Mouse (Mus musculus): ENCODE data around the gene Fam166a. TPM values are rescaled to one million over a fixed set of nuclear protein-coding genes. Genes with fewer than 3 reads are reported as not detected.

Gene Fam166a
- total RNA-seq, 2 experiments from 2014 or later = not detected

DNA sequence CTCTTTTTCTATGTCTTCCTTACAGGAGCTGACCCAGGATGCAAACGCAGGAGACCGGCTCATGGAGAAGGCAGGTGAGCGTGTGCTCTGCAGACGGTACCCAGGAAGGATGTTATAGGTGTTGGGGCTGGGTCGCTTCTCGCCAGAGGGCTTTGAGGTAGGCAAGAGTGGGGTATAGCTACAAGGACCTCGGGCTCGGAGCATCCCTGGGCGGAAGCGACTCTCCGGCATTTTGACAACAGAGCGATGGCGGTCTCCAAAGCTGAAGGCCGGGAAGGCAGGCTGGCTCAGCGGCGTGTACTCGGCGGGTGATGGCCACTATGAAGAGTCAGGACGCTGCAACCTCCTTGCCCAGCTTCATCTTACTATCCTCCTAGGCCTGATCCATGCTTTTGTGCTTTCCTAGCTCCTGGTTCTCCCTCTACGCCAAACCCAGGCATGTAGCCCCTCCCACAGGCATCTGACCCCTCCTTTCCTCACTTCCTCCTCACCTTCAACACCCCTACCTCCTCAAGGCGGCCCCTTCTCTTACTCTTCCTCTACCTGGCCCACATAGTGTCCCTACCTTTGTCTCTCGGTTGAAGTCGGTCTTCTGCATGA is 5.2 kb upstream of the Fam166a start:
- intact Hi-C loops (cut with DNase I; ENCODE audit: low total_unique reads) = no loop called here

GRCm38 (mm10) chr2:25214444-25214843 is 4.1 kb upstream of the Fam166a start, which contains the start of gene Stpg3:
Gene Stpg3, minus strand, starts transcription at chr2:25214637.
- intact Hi-C loops (cut with DNase I; ENCODE audit: low total_unique reads) = no loop called here
- DNase-seq = no peak

More for the DNA sequence above, 5.2 kb upstream of the Fam166a start:
- no peak for DNase-seq

DNA sequence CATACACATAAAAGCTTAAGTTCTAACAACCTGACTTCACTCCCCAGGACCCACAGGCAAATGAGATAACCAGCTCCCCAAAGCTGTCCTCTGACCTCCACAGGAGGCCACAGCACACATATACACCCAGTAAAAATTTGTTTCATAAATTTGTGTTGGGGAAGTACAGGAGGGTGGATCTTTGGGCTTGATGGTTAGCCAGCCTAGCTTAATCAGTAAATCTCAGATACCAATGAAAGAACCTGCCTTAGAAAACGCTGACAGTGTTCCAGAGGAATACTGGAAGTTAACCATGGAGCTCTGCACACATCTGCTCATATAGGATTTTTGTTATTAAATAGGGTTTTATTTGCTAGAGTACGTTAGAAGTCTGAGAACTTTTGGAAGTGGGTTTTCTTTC is 879 bp upstream of the Fam166a start:
- intact Hi-C loops (cut with DNase I; ENCODE audit: low total_unique reads) = no loop called here

DNA sequence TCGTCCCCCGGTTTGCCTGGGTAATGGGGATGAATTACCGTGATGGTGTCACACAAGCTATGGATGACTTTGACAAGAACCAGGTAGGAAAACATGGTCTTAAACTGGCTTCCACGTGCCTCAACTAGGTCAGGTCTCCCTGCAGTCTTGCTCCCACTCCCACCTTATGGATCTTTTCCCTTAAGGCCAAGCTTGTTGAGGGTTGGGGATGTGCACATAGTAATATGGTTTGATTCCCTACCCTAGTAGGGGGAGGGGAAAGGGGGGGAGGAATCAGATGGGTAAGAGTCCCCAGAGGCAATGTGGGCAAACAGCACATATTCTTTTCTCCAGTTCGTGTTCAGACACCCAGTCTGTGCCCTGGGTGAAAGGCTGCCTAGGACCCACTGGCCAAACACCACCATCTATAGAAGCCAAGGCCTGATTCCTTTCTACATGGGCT is 2.8 kb downstream of the Fam166a start:
- intact Hi-C loops (cut with DNase I; ENCODE audit: low total_unique reads) = no loop called here

More for the DNA sequence above, 879 bp upstream of the Fam166a start:
- no peak for DNase-seq

DNA sequence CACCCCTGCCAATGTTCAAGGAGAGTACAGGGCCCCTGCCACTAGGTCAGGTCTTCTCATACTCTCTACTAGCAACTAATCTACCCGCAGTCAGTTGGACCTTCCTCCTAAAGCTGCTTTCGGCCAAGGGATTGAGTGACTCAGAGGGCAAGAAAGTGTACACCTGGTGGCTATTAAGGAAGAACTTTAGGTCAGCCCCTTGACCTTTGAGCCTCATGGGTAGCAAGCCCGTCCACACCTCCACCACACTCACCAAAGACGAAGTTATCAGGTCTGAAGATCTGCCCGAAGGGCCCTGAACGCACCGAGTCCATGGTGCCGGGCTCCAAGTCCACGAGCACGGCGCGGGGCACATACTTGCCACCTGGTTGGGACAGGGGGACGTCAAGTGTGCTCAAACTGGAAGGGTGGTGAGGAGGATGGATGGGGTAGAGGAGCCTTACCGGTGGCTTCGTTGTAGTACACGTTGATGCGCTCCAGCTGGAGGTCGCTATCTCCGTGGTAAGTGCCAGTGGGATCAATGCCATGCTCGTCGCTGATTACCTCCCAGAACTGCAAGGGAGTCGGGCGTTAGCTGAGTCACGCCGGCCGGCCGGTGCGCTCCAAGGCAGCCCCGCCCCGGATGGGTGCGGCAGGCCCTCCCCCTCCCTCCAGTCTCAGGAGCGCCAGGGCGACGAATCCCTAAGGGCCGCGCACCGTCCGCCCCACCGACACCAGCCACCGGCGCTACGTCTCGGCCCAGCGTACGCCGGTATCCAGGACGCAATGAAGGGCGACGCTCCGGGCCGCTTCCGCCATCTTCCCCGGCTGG is 5.3 kb downstream of the Fam166a start:
- peak; percentile 84 for DNase-seq
- intact Hi-C loops (cut with DNase I; ENCODE audit: low total_unique reads) = no loop called here

More for the DNA sequence above, 2.8 kb downstream of the Fam166a start:
- DNase-seq = no peak

DNA sequence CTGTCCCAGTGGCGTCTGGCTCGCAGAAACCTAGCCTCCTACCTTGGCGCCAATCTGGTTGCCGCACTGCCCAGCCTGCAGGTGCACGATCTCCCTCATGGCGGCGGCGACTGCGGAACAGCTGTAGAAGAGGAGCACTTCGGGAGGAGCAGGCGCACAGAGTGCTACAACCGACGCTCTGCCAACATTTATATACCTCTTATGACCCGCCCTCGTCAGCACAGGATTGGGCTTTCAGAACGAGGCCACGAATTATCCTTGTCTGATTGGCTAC is 5.9 kb downstream of the Fam166a start, which contains the start of gene Tubb4b:
TSS of gene Tubb4b (minus strand) at position 211 of the 274 bp plus-strand sequence.
- no peak for DNase-seq
- intact Hi-C loops (cut with DNase I; ENCODE audit: low total_unique reads) = no loop called here

GRCm38 (mm10) chr2:25224766-25225752 is 6.5 kb downstream of the Fam166a start:
- intact Hi-C loops (cut with DNase I; ENCODE audit: low total_unique reads) = no loop called here
- peak; percentile 98 for DNase-seq

- intact Hi-C loops (cut with DNase I; ENCODE audit: low total_unique reads) = no loop called here
- no peak for DNase-seq
Observed at GRCm38 (mm10) chr2:25225811-25226379, 7.3 kb downstream of the Fam166a start.

DNA sequence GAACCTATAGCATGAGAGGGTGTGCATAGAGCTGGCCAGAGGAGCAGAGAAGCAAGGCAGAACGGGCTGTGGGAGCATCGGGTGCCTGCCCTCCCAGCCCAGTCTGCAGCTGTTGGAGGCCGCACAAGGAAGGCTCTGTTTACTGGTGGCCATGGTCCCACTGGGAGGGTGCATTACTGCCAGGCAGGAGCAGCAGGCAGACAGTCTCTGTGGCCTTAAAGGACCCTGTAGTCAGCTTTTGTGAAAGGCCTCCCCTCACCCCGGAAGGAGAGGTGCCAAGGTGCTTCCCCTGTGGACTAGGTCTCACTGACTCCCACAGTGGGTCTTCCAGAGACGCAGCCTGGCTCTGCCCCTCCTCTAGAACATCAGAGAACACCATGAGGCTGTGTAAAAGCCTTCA is 8.3 kb downstream of the Fam166a start:
- peak; percentile 79 for DNase-seq
- intact Hi-C loops (cut with DNase I; ENCODE audit: low total_unique reads) = no loop called here

DNA sequence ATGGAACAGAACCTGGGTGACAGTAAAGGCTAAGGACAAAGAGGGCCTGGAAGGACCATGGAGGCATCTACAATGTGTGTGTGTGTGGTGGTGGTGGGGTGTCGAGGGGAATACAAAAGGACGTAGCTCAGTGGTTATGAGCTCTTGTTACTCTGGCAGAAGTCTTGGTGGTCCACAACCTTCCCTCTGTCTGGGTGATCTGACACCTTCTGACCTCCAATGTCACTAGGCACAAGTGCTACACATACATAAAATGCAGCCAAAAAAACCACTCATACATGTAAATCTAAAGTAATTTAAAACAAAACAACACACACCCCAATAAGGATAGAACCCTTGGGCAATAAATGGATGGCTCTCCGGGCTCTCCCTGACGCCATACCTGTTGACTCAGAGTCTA is 8.9 kb downstream of the Fam166a start:
- intact Hi-C loops (cut with DNase I; ENCODE audit: low total_unique reads) = no loop called here
- DNase-seq = no peak

- intact Hi-C loops (cut with DNase I; ENCODE audit: low total_unique reads) = no loop called here
- DNase-seq = peak; percentile 85
Observed at GRCm38 (mm10) chr2:25228431-25228889, 9.9 kb downstream of the Fam166a start.

GRCm38 (mm10) chr2:25228995-25229530 is 10.5 kb downstream of the Fam166a start:
- DNase-seq = no peak
- intact Hi-C loops (cut with DNase I; ENCODE audit: low total_unique reads) = no loop called here

DNA sequence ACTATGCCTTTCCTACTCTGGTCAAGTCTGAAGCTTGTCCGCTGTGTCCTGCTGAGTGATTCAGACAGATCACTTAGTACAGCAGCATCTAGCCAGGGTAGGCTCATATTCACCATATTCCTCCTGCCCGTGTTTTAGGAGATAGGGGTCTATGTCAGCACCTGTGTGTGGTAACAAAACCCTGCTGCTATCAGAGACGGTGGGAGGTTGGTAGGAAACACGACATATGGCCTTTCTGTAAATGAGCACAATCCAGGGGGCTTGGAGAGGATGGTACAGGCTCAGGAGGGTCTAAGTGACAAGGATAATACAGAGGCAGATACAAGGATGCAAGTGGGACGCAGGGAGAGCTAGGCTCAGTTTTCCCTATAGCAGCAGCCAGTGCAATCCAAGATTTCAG is 11.0 kb downstream of the Fam166a start:
- DNase-seq = no peak
- intact Hi-C loops (cut with DNase I; ENCODE audit: low total_unique reads) = no loop called here

DNA sequence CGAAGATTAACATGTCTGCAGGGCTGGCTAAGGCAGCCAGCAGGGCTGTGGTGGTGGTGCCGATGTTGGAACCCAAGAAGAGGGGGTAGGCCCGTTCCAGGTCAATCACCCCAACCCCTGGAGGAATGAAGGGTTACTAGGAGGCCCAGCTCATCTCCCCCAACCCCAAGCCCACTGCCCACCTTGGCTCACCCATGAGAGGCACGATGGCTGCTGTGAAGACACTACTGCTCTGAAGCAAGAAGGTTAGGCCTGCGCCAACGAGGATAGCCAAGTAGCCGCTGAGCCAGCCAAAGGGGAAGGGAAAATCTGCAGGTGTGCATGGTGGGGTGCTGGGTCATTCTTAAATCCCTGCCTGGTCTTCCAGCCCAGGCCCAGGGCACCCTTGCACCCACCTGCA is 12.0 kb downstream of the Fam166a start:
- intact Hi-C loops (cut with DNase I; ENCODE audit: low total_unique reads) = no loop called here
- no peak for DNase-seq

- intact Hi-C loops (cut with DNase I; ENCODE audit: low total_unique reads) = no loop called here
- DNase-seq = no peak
Observed at GRCm38 (mm10) chr2:25231038-25231437, 12.5 kb downstream of the Fam166a start.

DNA sequence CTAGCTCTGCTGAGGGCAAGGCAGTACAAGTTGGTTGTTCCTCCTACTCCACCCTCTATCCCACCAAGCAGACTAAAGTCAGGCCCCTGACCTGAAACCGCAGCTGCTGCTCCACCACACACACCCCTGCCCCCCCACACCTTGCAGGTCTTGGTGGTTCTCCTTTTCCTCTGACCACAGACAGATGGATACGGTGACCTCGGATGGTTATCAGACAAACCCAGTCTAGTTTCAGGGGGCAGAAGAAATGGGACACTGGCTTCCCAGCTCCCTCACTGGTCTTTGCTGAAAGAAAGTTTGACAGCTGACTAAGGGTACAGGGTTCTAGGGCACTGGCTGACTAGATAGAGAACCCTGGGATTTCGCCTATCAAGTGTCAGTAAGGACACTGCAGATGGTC is 14.9 kb downstream of the Fam166a start:
- intact Hi-C loops (cut with DNase I; ENCODE audit: low total_unique reads) = no loop called here
- no peak for DNase-seq

DNA sequence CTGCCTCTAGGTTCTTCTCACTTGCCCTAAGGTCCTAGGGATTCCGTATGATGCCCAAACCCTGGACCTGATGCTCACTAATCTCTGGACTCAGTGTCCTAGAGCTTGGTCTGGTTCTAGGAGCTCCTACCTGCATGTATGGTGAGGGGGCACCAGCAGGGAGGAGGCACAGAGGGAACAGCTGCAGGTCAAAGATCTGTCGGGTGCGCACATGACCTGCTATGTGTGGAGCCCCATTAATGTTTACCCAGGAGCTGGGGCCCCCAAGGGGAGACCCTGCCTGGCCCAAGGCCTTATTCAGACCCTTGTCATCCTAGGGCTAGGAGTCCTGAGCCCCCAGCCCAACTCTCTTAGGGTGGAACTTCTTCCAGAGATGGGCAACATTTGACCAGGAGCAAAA is 15.5 kb downstream of the Fam166a start, which contains the start of gene Slc34a3:
TSS of gene Slc34a3 (minus strand) at position 315 of the 400 bp plus-strand sequence.
- no peak for DNase-seq
- intact Hi-C loops (cut with DNase I; ENCODE audit: low total_unique reads) = no loop called here

DNA sequence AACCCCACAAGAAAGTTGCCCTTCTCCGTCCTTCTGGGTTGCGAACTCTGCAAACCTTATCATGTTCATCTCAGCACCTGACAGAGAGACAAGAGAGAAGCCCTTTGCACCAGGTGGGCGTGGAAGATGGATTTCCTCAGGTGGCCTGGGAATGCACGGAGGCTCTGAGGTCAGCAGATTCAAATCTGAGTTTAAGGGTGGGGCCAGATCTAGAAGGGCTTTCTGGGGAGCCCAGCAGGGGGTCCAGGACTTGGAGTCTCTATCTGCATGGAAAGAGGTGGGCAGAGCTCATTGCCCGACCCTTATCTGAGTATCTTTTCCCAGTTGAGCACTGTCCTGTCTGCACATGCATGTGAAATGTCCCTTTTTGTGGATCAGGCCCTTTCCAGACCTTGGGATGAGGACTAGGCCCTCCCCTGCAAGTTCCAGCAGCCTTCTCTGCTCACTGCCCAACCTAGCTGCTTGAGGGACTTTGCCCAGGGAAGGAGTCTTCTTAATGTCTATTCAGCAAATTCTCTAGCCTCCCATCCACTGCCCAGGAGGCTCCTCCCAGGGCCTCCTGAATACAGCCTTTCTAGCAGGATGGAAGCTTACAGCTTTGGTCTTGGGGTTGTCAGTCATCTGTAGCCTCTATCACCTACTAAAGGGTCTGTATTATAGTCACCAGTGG is 16.1 kb downstream of the Fam166a start:
- no peak for DNase-seq
- intact Hi-C loops (cut with DNase I; ENCODE audit: low total_unique reads) = no loop called here

DNA sequence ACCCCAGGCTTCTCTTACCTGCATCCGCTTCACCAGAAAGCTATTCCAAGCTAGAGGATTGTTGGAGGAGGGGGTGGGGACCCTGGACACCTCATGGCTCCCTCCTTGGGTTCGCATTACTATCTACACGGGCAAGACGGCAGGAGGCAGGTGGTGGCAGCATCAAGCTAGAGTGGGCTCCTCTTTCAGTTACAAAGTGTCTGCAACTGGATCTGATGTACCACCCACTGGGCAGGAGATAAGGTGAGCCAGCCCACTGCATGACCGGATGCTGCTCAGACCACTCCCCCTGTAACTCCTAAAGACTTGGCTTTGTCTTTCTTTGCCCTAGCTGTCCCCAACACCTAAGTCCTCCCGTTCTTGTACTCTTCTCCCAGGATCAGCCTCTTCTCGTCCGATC is 18.1 kb downstream of the Fam166a start, which contains the start of gene Rnf224:
TSS of gene Rnf224 (minus strand) at position 174 of the 400 bp plus-strand sequence.
- intact Hi-C loops (cut with DNase I; ENCODE audit: low total_unique reads) = no loop called here
- no peak for DNase-seq
